Mouse (Mus musculus): Measurements from ENCODE around the gene Dync1h1.

- no peak for TF ChIP-seq POLR2A (IDR thresholded peaks at IDR 0.05; ENCODE audit: low read depth, low read length)
- no peak for TF ChIP-seq UBTF (IDR thresholded peaks at IDR 0.05; ENCODE audit: low read depth, low read length)
- no peak for TF ChIP-seq TBP (conservative IDR thresholded peaks at IDR 0.05; ENCODE audit: low read depth, low read length)
- TF ChIP-seq JUND (conservative IDR thresholded peaks at IDR 0.05; ENCODE audit: low read depth, low read length) = no peak
- TF ChIP-seq BHLHE40 (IDR thresholded peaks at IDR 0.05; ENCODE audit: low read depth, low read length) = no peak
- no peak for TF ChIP-seq CTCF (conservative IDR thresholded peaks at IDR 0.05 in 1 of 2, IDR thresholded peaks at IDR 0.05 in 1 of 2; ENCODE audit: low read depth in 2 of 2, low read length in 2 of 2)
- no peak for TF ChIP-seq ZC3H11A (IDR thresholded peaks at IDR 0.05; ENCODE audit: low read depth, low read length)
- no peak for TF ChIP-seq TCF12 (IDR thresholded peaks at IDR 0.05; ENCODE audit: low read depth, low read length)
Observed at GRCm38 (mm10) chr12:110630056-110630455, 28.8 kb downstream of the Dync1h1 start.

All from CH12.LX (cell line).